Mouse (Mus musculus): ENCODE data around the gene Dus2. TPM values are rescaled to one million over a fixed set of nuclear protein-coding genes. Genes with fewer than 3 reads are reported as not detected.

The Dus2 gene
- total RNA-seq, 2 experiments from 2014 or later, result 7.4 to 7.8 TPM

DNA sequence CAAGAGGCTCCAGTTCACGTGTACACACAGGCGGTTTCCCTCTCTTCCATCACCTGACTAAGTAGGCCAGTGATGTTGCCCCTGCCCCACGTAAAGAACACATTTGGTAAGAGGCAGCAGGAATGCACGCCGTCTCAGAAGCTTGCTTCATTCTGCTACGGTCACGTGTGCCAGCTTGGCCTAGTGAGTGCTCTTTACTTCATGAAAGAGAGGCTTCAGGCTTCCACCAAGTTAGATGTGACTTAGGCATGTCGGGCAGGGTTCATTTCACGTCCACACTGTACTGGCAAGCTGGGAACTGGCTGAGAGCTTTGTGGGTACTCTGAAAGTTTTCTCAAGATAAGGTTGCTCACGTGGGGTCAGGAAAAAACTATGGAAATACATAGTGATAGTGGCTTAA lies 47.6 kb downstream of the Dus2 start:
- intact Hi-C loops (cut with DNase I), result no loop called here

DNA sequence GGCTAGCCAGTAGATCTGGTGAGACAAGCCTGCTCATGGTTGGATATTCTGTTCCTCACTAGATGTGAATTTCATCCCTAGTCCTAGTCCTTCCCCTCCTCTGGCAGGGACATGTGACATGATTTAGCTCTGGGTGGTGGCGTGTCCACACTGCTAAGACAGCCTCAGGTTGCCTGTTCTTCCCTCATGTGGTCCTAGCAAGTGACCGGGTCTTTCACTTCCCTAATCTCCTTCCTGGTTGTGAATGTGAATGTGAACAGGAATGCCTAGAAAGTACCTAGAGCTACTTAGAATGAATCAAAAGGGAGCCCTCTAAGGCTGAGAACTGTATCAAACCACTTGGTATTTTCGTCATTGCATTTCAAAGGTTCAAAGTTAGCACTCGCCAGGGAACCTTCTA lies 48.5 kb downstream of the Dus2 start:
- DNase-seq, result no peak
- intact Hi-C loops (cut with DNase I), result no loop called here

More for the DNA sequence above, 47.6 kb downstream of the Dus2 start:
- DNase-seq, result no peak

DNA sequence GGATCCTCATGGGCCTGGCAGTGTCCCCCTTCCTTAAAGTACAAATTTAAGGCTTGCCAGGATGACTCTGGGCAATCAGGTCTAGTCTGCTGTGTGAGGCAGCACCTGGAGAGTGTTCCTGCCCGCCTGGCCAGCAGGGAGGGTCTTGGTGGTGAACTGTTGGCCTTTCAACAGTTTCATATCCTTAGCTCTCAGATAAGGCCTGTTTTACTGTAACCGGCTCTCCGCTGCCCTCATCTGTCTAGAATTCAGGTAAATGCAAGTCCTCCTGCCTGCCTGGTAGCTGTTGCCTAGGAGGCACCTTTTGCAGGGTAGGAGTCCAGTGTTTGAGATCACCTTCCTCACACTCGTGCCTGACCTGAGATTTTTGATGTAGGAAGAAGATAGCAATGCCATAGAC lies 49.1 kb downstream of the Dus2 start:
- intact Hi-C loops (cut with DNase I), result no loop called here
- no peak for DNase-seq

DNA sequence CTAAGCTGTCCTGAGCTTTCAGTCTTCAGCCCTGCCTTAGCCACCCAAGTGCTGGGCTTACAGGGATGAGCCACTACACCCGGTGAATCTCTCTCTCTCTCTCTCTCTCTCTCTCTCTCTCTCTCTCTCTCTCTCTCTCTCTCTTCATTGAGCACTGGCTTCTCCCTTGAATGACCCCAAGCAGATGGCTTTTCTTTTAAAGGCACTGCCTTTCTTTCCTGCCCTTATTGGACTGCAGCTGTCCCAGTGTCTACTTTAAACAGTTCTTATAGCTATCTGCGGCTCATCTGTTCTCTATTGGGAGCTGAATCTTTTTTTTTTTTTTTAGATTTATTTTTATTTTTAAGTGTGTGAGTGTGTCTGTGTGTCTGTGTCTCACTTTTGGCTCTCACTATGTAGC lies 51.9 kb downstream of the Dus2 start:
- intact Hi-C loops (cut with DNase I), result no loop called here
- no peak for DNase-seq

DNA sequence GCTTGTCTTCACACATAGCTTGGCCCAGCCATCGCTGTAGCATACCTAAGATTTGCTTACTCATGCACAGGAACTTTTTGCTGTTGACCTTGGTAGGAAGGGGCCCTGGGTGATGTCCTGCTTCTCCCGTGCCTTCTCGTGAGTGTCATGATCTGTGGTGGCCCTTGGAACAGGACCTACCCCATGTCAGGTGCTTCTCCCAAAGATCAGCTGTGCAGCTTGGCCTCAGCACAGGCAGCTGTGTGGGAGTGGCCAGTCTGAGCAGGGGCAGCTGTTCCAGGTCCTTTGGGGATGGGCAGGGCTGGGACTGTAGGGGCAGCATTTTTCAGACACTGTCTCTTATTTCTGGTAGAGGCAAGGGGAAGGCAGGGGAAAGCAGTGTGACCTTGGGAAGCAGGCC lies 53.0 kb downstream of the Dus2 start:
- peak; percentile 56 to 71 for DNase-seq
- intact Hi-C loops (cut with DNase I), result no loop called here

DNA sequence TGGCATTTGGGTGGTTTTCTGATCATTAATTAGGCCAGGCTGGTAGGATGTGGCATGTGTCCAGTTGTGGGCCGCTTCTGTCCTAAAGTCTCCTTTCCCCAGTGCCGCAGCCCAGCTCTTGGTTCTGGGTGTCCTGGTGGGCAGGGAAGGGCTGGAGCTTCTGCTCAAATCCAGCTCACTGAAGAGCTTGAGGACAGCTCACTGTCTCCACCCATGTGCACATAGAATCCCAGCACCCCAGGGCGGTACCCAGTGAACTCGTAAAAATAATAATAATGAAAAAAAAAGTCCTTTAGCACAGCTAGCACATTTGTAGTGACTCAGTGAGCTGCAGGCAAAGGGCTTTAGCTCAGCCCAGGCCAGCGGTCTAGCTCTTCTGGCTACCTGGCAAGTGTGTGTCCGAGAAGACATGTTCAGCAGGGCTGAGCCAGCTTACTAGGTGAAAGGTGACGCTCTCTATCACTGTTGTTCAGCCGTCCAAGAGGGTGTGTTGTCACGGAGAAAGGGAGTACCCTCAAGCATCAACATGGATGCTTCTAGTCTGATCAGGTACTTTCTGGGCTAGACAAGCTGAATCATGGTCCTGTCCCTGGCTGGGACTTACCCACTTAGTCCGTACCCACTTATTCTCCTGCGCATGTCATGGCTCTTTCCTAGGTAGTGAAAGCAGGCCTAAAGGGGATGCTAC lies 55.9 kb downstream of the Dus2 start:
- intact Hi-C loops (cut with DNase I), result no loop called here
- DNase-seq, result no peak

DNA sequence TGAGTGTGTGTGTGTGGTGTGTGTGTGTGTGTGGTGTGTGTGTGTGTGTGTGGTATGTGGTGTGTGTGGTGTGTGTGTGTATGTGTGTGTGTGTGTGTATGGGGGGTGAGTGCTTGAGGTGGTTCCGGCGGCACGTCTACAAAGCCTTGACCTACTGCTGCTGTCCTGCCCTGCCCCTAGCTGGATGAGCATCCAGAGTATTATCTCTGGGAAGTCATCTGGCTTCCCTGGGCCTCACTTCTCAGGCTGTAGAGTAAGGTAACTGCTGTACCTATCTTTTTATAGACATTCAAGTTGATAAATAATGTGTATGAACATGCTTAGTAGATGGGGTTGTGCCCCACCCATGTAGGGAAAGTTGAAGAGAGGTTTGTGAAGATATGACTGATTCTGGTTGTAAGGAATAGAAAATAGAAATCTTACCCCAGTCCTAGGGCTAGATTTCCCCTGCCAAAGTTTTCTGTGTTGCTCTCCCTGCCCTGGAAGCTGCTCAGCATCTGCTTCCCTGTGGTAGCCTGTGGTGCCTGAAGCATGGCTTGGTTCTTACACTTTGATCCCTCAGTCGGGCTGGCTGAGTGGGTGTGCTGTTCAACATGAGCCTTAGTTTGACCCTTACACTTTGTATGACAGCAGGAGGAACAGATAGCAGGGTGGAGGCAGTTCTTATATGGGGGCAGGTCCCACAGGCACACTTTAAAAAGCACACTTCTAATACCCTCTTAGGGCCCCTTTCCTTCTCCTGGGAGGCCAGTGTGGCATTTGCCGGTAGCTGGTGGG lies 56.9 kb downstream of the Dus2 start:
- intact Hi-C loops (cut with DNase I), result no loop called here
- no peak for DNase-seq

DNA sequence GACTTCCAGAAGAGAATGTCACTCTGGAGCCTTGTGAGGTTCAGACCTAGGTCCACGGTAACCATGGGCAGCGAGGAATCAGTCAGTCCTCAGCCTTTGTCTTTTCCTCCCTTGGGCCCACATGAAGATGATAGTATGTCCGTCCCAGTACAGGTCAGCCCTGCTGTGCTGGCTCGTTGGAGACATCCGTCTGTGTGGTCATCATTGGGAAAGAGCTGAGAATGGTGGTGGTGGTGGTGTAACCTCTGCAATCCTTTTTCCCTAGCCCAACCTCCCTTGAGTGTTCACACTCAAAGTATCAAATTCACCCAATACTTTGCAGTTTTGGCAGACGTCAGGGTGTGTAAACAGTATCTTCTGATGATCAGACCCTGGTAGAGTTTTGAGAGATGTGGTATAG lies 58.7 kb downstream of the Dus2 start:
- intact Hi-C loops (cut with DNase I), result no loop called here
- DNase-seq, result no peak

DNA sequence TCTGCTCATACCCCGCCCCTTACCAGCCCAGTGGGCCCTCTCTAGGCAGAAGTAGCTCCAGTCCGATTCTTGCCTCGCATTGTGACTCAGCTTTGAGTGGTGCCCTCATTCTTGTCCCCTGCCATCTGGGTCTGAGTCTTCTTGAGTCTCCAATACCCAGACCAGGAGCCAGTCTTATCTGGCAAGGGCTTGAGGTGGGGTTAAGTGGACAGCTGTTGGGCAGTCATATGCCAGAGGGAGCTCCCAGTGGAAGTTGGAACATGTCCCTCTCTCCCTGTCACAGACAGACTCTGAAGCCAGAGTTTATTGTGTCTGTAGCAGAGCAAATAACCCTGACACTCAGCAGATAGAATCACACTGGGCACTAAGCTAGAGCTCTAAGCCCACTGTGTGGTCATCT lies 59.9 kb downstream of the Dus2 start:
- intact Hi-C loops (cut with DNase I), result no loop called here
- no peak for DNase-seq

DNA sequence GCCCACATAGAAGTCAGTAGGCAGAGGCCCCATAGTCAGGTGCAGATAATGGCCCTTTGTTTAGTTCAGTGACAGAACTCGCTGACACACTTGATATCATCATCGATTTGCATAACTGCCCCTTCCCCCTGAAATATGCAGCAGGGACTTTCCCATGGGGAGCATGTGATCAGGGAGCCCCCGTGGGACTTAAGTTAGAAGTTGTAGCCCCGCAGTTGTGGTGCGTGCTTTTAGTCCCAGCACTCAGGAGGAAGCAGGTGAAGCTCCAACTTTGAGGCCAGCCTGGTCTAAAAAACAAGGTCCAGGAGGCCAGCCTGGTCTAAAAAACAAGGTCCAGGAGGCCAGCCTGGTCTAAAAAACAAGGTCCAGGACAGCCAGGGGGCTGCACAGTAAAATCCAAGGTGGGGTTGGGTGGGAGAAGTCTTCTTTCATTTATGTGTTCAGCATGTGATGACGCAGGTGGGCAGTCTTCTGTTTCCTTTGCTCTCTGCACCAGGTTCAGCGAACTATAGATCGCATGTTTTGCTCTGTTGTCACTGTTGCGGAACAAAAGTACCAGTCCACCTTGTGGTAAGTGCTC lies 61.5 kb downstream of the Dus2 start:
- intact Hi-C loops (cut with DNase I), result no loop called here
- no peak for DNase-seq

DNA sequence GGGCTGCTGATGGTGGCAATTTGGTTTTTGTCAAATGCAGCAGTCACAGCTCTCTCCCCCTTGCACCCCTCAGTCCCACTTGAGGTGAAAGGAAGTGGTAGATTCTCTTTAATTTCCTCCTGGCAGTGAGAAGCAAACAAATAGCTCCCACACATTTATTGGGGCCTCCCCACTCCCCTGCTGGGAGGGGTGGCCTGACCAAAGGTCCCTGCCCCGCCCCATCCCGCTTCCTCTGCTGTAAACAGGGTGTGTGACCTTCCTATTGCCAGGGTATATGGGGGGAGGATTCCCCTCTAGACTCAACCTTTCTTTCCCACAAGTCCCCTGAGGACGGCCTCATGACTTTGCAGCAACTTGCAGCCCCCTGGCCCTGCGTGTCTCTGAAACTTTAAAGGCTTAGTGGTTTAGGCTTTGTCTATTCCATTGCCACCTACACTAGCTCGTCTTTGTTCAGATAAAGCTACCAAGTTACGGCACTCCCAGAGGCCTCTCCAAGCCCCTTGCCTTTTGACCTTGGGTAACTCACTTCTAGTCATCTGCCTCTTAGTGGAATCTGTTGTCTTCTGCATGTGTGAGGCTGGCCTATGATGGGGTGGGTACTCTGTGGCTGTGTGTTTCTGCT lies 63.2 kb downstream of the Dus2 start:
- intact Hi-C loops (cut with DNase I), result no loop called here
- peak; percentile 38 to 47 for DNase-seq

DNA sequence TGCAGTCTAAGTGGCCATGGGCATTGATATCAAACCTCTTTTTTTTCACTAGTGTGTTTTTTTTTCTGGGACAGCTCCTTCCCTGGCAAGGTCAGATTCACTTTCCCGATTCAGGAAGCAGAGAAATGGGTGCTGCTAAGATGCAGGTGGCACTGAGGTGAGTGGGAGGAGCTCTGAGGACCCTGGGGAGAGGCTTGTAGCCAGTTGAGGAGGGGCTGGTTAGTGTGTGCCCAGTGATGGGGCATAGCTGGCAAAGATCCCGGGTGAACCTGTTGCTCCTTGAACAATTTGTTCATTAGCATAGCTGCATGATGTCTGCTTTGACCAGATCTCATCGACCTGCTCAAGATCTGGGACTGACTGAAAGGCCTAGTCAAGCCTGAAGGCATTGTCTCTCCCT lies 63.9 kb downstream of the Dus2 start:
- intact Hi-C loops (cut with DNase I), result no loop called here
- DNase-seq, result no peak

DNA sequence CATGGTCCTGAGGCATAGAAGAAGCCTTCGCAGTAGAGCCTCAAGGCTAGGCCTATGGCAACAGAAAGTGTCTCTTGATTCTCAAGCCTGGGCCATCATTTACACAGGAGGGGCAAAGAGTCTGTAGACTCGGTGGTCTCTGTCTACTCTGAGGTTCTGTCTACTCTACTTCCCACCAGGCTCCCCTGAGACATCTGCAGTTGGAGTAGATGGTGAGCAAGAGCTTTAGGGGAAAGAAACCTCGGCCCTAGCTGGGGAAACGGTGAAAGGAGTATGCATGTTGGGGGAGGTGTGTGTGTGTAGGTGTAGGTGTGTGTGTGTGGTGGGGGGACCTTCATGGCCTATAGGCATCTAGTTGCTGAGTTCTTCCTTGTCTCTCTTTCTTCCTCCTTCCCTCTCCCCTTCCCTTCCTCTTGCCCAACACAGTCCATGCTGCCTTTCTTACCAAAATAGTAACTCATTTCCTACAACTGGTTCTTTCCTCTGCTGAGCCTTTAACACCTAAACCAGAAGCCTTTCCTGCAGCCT lies 65.4 kb downstream of the Dus2 start:
- no peak for DNase-seq
- intact Hi-C loops (cut with DNase I), result no loop called here

DNA sequence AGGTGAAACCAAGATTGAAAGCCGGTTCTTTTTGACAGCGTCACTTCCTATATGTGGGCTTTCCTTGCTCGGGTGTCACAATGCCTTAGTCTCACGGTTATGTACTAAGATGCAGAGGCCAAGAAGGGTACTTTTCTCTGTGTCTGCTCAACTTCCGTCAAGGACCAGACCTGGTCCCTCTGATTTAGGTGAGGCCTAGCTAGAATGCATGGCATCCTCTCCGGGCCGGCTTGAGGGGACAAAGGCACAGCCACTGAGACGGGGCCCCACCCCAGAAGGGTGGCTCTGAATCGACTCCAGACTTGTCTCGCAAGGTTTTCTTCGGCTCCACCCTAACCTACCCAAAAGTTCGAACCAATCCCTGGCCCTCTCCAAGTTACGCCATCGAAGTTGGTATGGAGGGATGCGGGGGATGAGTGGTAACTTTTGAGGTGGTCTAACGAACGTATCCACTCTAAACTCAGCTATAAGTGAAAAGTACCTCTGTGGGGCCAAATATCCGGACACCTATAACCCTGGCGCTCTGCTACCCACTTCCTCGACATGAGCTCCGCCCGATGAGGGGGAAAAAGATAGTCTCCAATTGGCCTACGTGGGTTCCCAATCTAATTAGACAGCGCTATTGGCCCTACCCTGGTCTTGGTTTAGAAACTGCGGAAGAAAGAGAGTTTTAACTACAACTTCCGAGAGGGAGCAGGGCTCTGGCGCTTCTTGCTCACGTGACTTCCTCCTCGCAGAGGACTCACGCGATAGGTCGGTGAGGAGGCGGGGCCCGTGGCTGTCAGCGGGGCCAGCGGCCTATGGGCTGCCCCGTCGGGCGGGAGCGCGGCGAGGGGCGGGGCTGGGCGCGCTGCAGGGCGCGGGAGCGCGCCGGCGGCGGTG lies 67.8 kb downstream of the Dus2 start, which contains the start of gene Nfatc3:
TSS of gene Nfatc3 (plus strand) at position 110 of the 882 bp plus-strand sequence.
- intact Hi-C loops (cut with DNase I), result no loop called here
- DNase-seq, result peak; percentile 97 to 98

DNA sequence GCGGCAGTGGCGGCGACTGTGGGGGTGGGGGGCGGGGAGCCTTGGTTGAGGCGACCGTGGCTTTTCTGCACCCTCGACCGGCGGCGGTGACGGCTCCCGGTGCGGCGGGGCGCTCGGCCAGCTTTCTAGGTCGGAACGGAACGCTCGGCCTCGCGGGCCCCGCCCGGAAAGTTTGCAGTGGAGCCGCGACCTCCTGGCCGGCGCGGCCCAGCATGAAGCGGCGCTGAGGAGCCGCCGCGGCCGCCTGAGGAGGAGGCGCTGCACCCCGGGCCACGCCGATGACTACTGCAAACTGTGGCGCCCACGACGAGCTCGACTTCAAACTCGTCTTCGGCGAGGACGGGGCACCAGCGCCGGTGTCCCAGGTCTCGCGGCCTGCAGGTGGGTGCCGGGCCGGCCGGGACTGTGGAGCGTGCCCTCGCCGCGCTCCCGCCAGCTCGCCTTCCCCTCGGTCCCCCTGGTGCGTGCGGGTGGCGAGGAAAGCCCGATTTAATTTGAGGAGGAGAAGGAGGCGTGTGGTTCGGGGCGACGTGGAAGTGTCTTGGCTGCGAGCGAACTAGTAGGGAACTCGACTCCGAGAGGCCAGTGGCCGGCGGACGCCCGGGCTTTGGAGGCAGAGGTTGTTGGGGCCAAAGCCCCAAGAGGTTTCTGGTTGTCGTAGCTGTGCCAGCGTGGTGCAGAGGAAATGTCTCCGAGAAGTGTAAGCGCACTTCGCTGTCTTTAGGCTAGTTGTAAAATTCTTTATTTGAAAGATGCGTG lies 68.7 kb downstream of the Dus2 start:
- peak in 1 of 2 experiments; percentile 65 for DNase-seq
- intact Hi-C loops (cut with DNase I), result no loop called here

DNA sequence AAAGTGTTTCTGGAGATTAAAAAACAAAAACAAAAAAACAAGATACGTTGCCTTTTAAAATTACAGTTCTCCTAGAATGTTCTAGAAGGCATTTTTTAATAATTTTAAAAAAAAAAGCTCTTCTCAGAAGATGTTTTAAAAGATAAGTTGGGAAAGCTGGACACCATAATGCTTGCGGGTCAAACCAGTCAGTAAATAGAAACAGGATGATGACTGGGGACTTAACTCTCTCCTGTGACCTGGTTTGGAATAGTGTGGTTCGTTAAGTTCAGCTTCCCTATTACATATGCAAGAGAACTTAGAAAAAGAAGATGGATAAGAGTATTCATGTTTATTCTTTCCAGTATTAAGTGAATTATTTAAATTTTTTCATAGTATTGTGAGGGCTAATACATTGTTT lies 69.4 kb downstream of the Dus2 start:
- intact Hi-C loops (cut with DNase I), result no loop called here
- no peak for DNase-seq

DNA sequence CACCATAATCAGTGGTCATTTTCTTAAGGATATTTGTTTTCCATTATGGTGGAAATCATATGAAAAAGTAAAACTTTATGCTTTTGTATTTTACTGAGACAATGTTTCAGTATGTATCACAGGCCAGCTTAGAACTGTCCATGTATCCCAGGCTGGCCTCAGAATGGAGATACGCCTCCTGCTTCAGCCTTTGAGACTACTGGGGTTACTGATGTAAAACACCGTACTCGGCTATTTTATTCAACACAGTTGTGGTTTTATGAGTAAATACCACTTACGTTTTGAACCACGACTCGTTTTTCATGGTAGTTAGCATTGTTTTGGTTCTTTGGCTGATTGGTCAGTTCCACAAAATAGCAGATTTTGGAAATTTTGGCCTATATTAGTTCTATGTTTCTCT lies 70.5 kb downstream of the Dus2 start:
- DNase-seq, result no peak
- intact Hi-C loops (cut with DNase I), result no loop called here

DNA sequence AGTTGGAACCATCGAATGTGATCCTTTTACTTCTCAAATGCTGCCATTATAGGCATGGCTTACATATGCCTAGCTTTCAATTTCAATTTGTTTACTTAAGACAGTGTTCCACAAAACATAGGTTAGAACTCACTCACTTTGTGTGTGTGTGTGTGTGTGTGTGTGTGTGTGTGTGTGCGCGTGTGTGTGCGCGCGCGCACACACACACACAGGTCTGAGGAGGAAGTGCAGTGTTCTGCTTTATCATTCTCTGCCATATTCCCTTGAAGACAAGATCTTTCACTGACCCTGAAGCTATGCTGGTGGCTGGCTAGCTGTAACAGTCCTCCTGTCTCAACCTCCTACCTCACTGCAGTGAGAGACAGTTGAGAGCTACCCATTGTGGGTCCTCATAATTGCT lies 71.9 kb downstream of the Dus2 start:
- DNase-seq, result no peak
- intact Hi-C loops (cut with DNase I), result no loop called here

DNA sequence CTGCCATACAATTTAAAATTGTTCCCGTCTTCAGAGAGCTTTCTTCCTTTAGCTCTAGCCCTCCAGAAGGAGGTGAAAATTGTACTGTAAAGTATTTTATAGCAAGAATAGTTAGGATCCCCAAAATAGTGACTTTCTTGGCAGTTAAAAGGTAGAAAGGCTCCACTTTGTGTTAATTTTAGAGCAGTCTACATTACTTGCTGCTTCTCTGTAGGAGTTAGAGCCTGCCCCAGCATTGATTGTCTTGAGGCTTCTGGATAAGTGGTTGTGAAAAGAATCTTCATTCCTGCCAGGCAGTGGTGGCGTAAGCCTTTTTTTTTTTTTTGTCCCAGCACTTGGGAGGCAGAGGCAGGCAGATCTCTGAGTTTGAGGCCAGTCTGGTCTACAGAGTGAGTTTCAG lies 75.6 kb downstream of the Dus2 start:
- intact Hi-C loops (cut with DNase I), result no loop called here
- no peak for DNase-seq
